Mouse (Mus musculus): ENCODE measurements at regions not wholly inside any gene's neighbourhood (a gene's known extent, or its start where the extent isn't known, plus 50 kb on each side); places are given as distances from the start of the nearest gene placed in this dataset.

DNA sequence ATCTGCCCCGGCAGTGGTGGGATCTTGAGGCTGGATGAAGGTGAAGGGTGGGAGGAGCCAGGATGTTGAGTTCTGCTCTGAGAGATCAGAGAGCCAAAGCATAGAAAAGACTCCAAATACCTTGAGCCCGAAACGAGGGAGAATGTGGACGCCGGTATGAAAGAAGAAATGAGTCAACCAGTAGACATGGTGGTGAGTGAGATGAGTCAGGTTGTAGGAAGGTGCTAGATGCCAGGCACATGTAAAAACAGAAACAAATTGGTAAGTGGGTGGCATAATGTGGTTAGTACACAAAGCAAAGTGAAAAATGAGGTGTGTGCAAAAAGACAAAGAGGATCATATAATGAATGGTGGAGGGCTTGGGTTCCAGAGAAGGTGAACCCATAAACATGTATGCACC, 144.8 kb upstream of the Syt13 start:
- Histone ChIP-seq H3K36me3 (ENCODE audit: control insufficient read depth, insufficient read depth, low read length) (no peaks in the 10 kb centered on the region), H3K9ac (ENCODE audit: low read length) (no peak overlapping the region), H3K27ac (ENCODE audit: low read depth, low read length) (no peak overlapping the region), H3K9me3 (replicated peaks; ENCODE audit: control insufficient read depth, low read length) (0 out of 2 replicates have a peak, but pooled peaks cover 3% of the 10 kb centered on the region), H3K4me1 (ENCODE audit: control insufficient read depth, insufficient read depth, low read length) (no peaks in the 10 kb centered on the region), H3K4me2 (ENCODE audit: low read length) (no peak overlapping the region), H3K27me3 (replicated peaks; ENCODE audit: control insufficient read depth, insufficient read depth, low read length) (no peaks in the 10 kb centered on the region), H3K4me3 (ENCODE audit: low read depth, low read length) (no peak overlapping the region)
- DNase-seq (ENCODE audit: low spot score): no peak
- ATAC-seq: no peak
- WGBS: 90% methylated on average over 5 of the region's 5 CpGs

DNA sequence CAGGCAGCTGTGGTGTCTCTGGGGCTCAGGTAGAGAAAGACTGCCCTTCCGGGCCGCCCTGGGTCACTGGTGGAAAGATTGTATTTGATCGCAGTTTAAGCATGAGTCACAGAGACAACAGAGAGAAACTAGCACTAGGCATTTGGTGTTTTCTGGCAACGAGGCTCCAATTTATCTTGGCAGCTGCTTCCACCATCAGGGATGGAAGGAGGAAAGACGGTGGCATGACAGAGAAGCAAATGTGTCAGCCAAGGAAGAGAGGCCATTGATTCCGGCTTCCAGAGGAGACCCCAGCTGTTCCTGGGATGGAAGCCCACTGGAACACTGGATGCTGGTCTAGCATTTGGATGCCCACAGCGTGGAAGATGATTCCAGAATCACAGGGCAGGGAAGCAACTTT, 142.3 kb upstream of the Syt13 start:
- ATAC-seq (peak; percentile 26; the same call in 1 of the 2 replicates), DNase-seq (ENCODE audit: low spot score) (peak; percentile 75)
- Histone ChIP-seq H3K4me2 (ENCODE audit: low read length) (no peak overlapping the region), H3K36me3 (ENCODE audit: control insufficient read depth, insufficient read depth, low read length) (no peaks in the 10 kb centered on the region), H3K9ac (ENCODE audit: low read length) (no peak overlapping the region), H3K27me3 (replicated peaks; ENCODE audit: control insufficient read depth, insufficient read depth, low read length) (no peaks in the 10 kb centered on the region), H3K4me1 (ENCODE audit: control insufficient read depth, insufficient read depth, low read length) (no peaks in the 10 kb centered on the region), H3K9me3 (replicated peaks; ENCODE audit: control insufficient read depth, low read length) (0 out of 2 replicates have a peak, but pooled peaks cover 3% of the 10 kb centered on the region), H3K4me3 (ENCODE audit: low read depth, low read length) (no peak overlapping the region), H3K27ac (ENCODE audit: low read depth, low read length) (peak overlapping the region; percentile 79; the same call in 1 of the 2 replicates)
- WGBS: 72% methylated on average over 7 of the region's 7 CpGs

DNA sequence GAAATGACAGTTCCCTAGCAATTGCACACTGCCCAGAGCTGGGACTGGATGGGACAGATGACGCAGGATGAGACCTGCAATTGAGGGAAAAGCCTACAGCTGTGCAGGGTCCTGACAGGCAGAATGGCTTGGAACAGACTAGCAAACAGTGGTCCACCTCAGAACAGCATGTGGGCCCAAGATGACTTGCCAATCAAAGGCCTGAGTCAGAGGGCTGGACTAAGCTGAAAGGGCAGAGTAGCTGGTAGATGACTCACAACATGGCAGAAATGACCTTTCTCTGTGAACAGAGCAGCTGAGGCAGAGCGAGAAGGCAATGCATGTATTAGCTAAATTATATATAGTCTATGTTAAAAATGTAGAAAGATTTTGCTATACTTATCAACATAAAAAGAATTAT, 138.4 kb upstream of the Syt13 start:
- Histone ChIP-seq H3K4me3 (ENCODE audit: low read depth, low read length) (no peak overlapping the region), H3K27ac (ENCODE audit: low read depth, low read length) (no peak overlapping the region), H3K4me1 (ENCODE audit: control insufficient read depth, insufficient read depth, low read length) (no peaks in the 10 kb centered on the region), H3K9ac (ENCODE audit: low read length) (no peak overlapping the region), H3K9me3 (replicated peaks; ENCODE audit: control insufficient read depth, low read length) (no peaks in the 10 kb centered on the region), H3K36me3 (ENCODE audit: control insufficient read depth, insufficient read depth, low read length) (no peaks in the 10 kb centered on the region), H3K4me2 (ENCODE audit: low read length) (no peak overlapping the region), H3K27me3 (replicated peaks; ENCODE audit: control insufficient read depth, insufficient read depth, low read length) (no peaks in the 10 kb centered on the region)
- ATAC-seq (no peak), DNase-seq (ENCODE audit: low spot score) (no peak)
- 83% methylated on average over 2 of the region's 2 CpGs for WGBS

DNA sequence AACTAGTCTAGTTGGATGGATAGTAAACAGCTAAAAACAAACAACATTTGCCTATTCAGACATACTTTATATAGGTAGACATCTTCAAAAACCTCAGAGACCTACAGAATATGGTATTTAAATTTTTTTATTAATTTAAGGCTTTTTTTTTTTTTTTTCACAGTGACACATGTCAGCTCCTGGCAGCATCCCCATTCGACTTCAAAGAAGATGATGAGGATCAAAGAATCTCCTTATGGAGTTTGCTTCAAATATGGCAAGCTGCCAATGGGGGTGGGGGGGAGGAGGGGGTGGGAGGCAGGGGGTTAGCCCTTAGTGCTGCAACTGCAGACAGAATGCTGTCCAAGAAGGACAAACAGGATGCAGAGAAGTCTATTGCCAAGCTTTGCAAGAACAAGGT, 135.8 kb upstream of the Syt13 start:
- Histone ChIP-seq H3K4me1 (ENCODE audit: control insufficient read depth, insufficient read depth, low read length) (no peaks in the 10 kb centered on the region), H3K9me3 (replicated peaks; ENCODE audit: control insufficient read depth, low read length) (no peaks in the 10 kb centered on the region), H3K4me2 (ENCODE audit: low read length) (no peak overlapping the region), H3K27ac (ENCODE audit: low read depth, low read length) (no peak overlapping the region), H3K4me3 (ENCODE audit: low read depth, low read length) (no peak overlapping the region), H3K9ac (ENCODE audit: low read length) (no peak overlapping the region), H3K27me3 (replicated peaks; ENCODE audit: control insufficient read depth, insufficient read depth, low read length) (no peaks in the 10 kb centered on the region), H3K36me3 (ENCODE audit: control insufficient read depth, insufficient read depth, low read length) (no peaks in the 10 kb centered on the region)
- DNase-seq (ENCODE audit: low spot score) (peak; percentile 59), ATAC-seq (no peak)
- 24% methylated on average over 1 of the region's 1 CpGs for WGBS

DNA sequence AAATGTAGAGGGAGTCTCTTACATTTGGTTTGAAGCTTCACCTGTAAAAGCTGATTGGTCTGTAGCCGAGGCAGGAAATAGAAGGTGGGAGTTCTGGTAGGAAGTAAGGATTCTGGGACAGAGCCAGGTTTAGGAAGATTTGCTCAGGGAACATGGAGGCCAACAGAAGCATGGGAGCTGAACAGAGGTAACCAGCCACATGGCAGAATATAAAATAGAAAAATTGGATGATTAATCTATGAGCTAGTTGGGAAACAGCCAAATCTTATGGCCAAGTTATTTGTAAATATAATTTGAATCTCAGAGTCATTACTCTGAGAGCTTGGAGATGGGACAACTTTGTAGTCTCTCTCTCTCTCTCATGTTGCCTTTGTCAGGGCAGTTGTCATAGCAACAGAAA, 134.9 kb upstream of the Syt13 start:
- Histone ChIP-seq H3K4me2 (ENCODE audit: low read length) (no peak overlapping the region), H3K36me3 (ENCODE audit: control insufficient read depth, insufficient read depth, low read length) (no peaks in the 10 kb centered on the region), H3K4me3 (ENCODE audit: low read depth, low read length) (no peak overlapping the region), H3K9me3 (replicated peaks; ENCODE audit: control insufficient read depth, low read length) (no peaks in the 10 kb centered on the region), H3K9ac (ENCODE audit: low read length) (no peak overlapping the region), H3K4me1 (ENCODE audit: control insufficient read depth, insufficient read depth, low read length) (no peaks in the 10 kb centered on the region), H3K27ac (ENCODE audit: low read depth, low read length) (peak overlapping the region; percentile 58; the same call in 1 of the 2 replicates), H3K27me3 (replicated peaks; ENCODE audit: control insufficient read depth, insufficient read depth, low read length) (no peaks in the 10 kb centered on the region)
- ATAC-seq: peak; percentile 4; the same call in 1 of the 2 replicates
- peak; percentile 58 for DNase-seq (ENCODE audit: low spot score)
- WGBS: 74% methylated on average over 1 of the region's 1 CpGs

DNA sequence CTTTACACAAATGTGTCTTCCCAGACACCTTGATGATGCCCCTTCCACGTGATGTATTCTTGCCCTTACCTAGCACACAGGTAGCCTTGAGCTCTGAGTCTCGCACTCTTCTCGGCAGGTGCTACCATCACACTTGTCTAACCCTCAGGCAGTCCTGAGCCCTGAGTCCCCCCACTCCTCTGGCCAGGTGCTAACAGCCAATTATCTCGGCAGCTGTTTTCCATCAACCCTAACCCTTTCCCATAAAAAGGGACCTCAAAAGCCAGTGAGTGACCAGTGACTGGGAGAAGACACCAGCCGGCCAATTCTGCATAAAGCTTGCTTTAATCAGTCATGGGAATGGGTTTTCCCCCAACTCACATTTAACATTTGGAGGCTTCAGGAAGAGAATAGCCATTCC, 133.4 kb upstream of the Syt13 start:
- Histone ChIP-seq H3K27me3 (replicated peaks; ENCODE audit: control insufficient read depth, insufficient read depth, low read length) (no peaks in the 10 kb centered on the region), H3K36me3 (ENCODE audit: control insufficient read depth, insufficient read depth, low read length) (no peaks in the 10 kb centered on the region), H3K27ac (ENCODE audit: low read depth, low read length) (no peak overlapping the region), H3K4me1 (ENCODE audit: control insufficient read depth, insufficient read depth, low read length) (no peaks in the 10 kb centered on the region), H3K9ac (ENCODE audit: low read length) (no peak overlapping the region), H3K9me3 (replicated peaks; ENCODE audit: control insufficient read depth, low read length) (no peaks in the 10 kb centered on the region), H3K4me3 (ENCODE audit: low read depth, low read length) (no peak overlapping the region), H3K4me2 (ENCODE audit: low read length) (no peak overlapping the region)
- WGBS: 86% methylated on average over 5 of the region's 5 CpGs
- ATAC-seq (no peak), DNase-seq (ENCODE audit: low spot score) (no peak)

DNA sequence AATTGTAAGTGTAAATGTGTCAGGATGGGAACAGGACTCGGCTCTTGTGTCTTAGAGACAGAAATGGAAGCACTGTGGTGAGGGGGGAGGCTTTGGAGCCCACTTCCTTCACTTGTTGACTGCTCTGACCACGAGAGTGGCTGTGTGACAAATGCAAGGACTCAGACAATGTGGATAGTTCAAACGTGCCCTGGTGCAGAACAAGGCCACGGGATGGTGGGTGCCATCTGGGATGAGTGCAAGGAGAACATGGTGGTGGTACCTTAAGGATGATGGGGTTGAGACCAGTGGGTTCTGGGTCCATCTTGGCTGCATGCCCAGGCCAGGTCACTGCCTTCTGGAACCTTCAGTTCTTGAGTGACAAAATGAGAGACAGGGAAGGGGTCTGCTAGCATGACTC, 132.3 kb upstream of the Syt13 start:
- Histone ChIP-seq H3K9ac (ENCODE audit: low read length) (no peak overlapping the region), H3K9me3 (replicated peaks; ENCODE audit: control insufficient read depth, low read length) (no peaks in the 10 kb centered on the region), H3K4me2 (ENCODE audit: low read length) (no peak overlapping the region), H3K27ac (ENCODE audit: low read depth, low read length) (no peak overlapping the region), H3K4me3 (ENCODE audit: low read depth, low read length) (no peak overlapping the region), H3K4me1 (ENCODE audit: control insufficient read depth, insufficient read depth, low read length) (no peaks in the 10 kb centered on the region), H3K27me3 (replicated peaks; ENCODE audit: control insufficient read depth, insufficient read depth, low read length) (no peaks in the 10 kb centered on the region), H3K36me3 (ENCODE audit: control insufficient read depth, insufficient read depth, low read length) (no peaks in the 10 kb centered on the region)
- WGBS: 72% methylated on average over 4 of the region's 4 CpGs
- no peak for DNase-seq (ENCODE audit: low spot score)
- no peak for ATAC-seq

DNA sequence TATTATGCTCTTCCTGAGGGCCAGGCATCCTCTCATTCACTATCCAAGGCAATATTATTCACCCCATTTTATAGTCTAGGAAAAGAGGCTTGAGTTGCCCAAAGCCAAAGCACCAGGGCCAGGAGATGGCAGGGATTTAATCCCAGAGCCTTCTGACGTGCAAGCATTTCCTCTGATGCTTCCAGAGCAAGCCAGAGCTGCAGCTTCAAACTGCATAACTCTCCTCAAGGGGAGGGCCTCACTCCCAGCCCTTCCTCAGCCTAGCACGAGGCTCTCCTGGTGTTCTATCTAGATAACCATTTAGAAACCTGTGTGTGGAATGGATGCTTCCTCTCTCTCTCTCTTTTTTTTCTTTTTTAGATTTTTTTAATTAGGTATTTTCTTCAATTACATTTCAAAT, 130.0 kb upstream of the Syt13 start:
- Histone ChIP-seq H3K4me1 (ENCODE audit: control insufficient read depth, insufficient read depth, low read length) (no peaks in the 10 kb centered on the region), H3K4me3 (ENCODE audit: low read depth, low read length) (no peak overlapping the region), H3K4me2 (ENCODE audit: low read length) (no peak overlapping the region), H3K36me3 (ENCODE audit: control insufficient read depth, insufficient read depth, low read length) (no peaks in the 10 kb centered on the region), H3K27ac (ENCODE audit: low read depth, low read length) (no peak overlapping the region), H3K27me3 (replicated peaks; ENCODE audit: control insufficient read depth, insufficient read depth, low read length) (no peaks in the 10 kb centered on the region), H3K9ac (ENCODE audit: low read length) (no peak overlapping the region), H3K9me3 (replicated peaks; ENCODE audit: control insufficient read depth, low read length) (no peaks in the 10 kb centered on the region)
- ATAC-seq: no peak
- 71% methylated on average over 2 of the region's 2 CpGs for WGBS
- no peak for DNase-seq (ENCODE audit: low spot score)

DNA sequence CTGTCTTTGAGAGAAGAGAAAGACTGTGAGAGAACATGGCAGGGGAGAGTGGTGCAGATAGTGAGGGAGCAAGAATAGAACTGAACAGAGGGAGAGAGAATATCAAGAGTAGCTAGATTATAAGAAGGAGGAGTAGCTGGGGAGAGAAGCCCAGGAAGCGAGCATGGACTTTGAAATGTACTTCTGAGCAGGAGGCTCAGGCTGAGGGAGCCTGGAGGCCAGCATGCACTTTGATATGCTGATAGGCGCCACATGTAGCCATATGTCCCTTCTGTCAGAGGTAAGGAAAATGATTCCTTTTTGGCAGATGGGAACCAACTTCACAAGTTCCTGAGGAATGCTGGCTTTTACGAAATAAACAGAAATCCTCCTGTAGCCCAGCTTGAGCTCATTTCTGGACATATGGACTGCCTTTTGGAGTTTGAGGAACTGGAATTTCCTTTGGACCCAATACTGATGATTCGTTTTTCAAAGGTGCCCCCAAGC, 126.9 kb upstream of the Syt13 start:
- Histone ChIP-seq H3K9ac (ENCODE audit: low read length) (no peak overlapping the region), H3K4me3 (ENCODE audit: low read depth, low read length) (no peak overlapping the region), H3K4me2 (ENCODE audit: low read length) (no peak overlapping the region), H3K27me3 (replicated peaks; ENCODE audit: control insufficient read depth, insufficient read depth, low read length) (no peaks in the 10 kb centered on the region), H3K4me1 (ENCODE audit: control insufficient read depth, insufficient read depth, low read length) (no peaks in the 10 kb centered on the region), H3K36me3 (ENCODE audit: control insufficient read depth, insufficient read depth, low read length) (no peaks in the 10 kb centered on the region), H3K27ac (ENCODE audit: low read depth, low read length) (no peak overlapping the region), H3K9me3 (replicated peaks; ENCODE audit: control insufficient read depth, low read length) (no peaks in the 10 kb centered on the region)
- ATAC-seq: peak; percentile 40; the same call in 1 of the 2 replicates
- 67% methylated on average over 4 of the region's 4 CpGs for WGBS
- DNase-seq (ENCODE audit: low spot score): peak; percentile 63
